8 mouse cellular contexts compared by ENCODE assay signal in the genomic region with DNA sequence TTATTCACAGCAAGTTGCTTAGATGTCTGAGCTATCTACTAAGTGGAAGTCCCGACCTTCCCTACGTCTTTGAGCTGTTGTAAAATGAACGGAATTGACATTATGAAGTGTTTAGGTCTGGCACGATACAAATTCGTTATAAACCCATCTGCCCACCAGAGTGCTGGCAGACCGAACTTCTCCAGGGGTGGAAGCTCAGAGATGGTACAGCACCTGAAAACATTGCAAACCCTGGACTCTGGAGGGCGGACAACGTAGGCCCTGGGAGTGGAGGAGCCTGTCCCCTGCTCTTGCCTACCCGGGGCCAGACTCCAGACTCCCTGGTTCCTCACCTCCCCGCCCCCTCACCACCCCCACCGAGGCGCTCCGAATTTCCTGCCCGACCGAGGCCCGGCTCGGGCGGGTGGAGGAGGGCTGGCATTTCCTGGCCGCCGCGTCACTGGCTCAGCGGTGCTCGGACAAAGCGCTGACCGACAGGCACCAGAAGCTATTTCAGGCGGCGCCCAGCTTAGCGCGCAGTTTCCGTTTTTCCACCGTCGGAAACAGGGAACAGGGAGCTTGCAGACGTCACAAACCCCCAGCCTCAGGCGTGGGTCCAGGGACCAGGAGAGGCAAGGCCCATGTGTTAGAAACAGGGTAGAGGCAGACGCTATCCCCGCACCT. TPM values are rescaled to one million over a fixed set of nuclear protein-coding genes. Genes with fewer than 3 reads are reported as not detected.
DNase-seq lines count a peak whose midpoint lies in the region; ATAC-seq lines count a peak whose summit lies in the region.

No protein-coding gene starts in this region.

- no peaks in the 10 kb centered on the region for H3K36me3 ChIP-seq in forebrain, embryonic 16.5 days (ENCODE audit: control insufficient read depth, insufficient read depth)
- no peaks in the 10 kb centered on the region for H3K36me3 ChIP-seq in hindbrain, embryonic 11.5 days (ENCODE audit: control insufficient read depth, insufficient read depth, low read length)
- H3K36me3 ChIP-seq in limb, embryonic 13.5 days: no peaks in the 10 kb centered on the region
- no peaks in the 10 kb centered on the region for H3K36me3 ChIP-seq in midbrain, embryonic 11.5 days (ENCODE audit: control insufficient read depth, insufficient read depth, low read length)

- H3K4me1 ChIP-seq in forebrain, embryonic 16.5 days (replicated peaks; ENCODE audit: control insufficient read depth, insufficient read depth, low read length): peaks cover 13% of the 10 kb centered on the region
- H3K4me1 ChIP-seq in hindbrain, embryonic 11.5 days (replicated peaks; ENCODE audit: control insufficient read depth, insufficient read depth, low read length): no peaks in the 10 kb centered on the region; the same call in 1 of the 2 replicates
- H3K4me1 ChIP-seq in limb, embryonic 13.5 days: peaks cover 20% of the 10 kb centered on the region
- H3K4me1 ChIP-seq in midbrain, embryonic 11.5 days (ENCODE audit: control insufficient read depth, insufficient read depth, low read length): peaks cover 12% of the 10 kb centered on the region

- peaks cover 55% of the 10 kb centered on the region for H3K27me3 ChIP-seq in forebrain, embryonic 16.5 days (replicated peaks; ENCODE audit: control insufficient read depth, insufficient read depth, low read length)
- peaks cover 70% of the 10 kb centered on the region for H3K27me3 ChIP-seq in hindbrain, embryonic 11.5 days (ENCODE audit: control insufficient read depth, insufficient read depth, low read length)
- peaks cover 98% of the 10 kb centered on the region for H3K27me3 ChIP-seq in limb, embryonic 13.5 days
- peaks cover 77% of the 10 kb centered on the region for H3K27me3 ChIP-seq in midbrain, embryonic 11.5 days (ENCODE audit: control insufficient read depth, insufficient read depth, low read length)

- WGBS in forebrain, embryonic 16.5 days: 1% methylated on average over 33 of the region's 36 CpGs
- 1% methylated on average over 36 of the region's 36 CpGs for WGBS in hindbrain, embryonic 11.5 days
- under 1% methylated on average over 36 of the region's 36 CpGs for WGBS in limb, embryonic 13.5 days
- under 1% methylated on average over 36 of the region's 36 CpGs for WGBS in midbrain, embryonic 11.5 days

- H3K4me3 ChIP-seq in forebrain, embryonic 16.5 days (replicated peaks; ENCODE audit: low read length): no peak overlapping the region
- H3K4me3 ChIP-seq in hindbrain, embryonic 11.5 days (ENCODE audit: low read depth, low read length): peak overlapping the region; percentile 16; the same call in 1 of the 2 replicates
- H3K4me3 ChIP-seq in limb, embryonic 13.5 days: peak overlapping the region; percentile 39
- peak overlapping the region; percentile 24 for H3K4me3 ChIP-seq in midbrain, embryonic 11.5 days (ENCODE audit: low read depth, low read length)

- peak; percentile 74 to 85 for DNase-seq in adrenal gland, adult (ENCODE audit: inconsistent age in 2 of 2, low spot score in 1 of 2)
- DNase-seq in adrenal gland, postnatal 4 days (ENCODE audit: low spot score in 2 of 2): no peak
- DNase-seq in adrenal gland, postnatal 10 days: peak; percentile 73
- peak; percentile 63 for DNase-seq in hindbrain, embryonic 11.5 days (ENCODE audit: low spot score)
- peak; percentile 94 for DNase-seq in midbrain, embryonic 11.5 days (ENCODE audit: low spot score, missing footprints)
- no peak for DNase-seq in thymus, postnatal 14 days

- no peak overlapping the region for H3K9ac ChIP-seq in forebrain, embryonic 16.5 days (replicated peaks; ENCODE audit: low read depth, low read length)
- no peak overlapping the region for H3K9ac ChIP-seq in hindbrain, embryonic 11.5 days (ENCODE audit: low read depth, low read length)
- H3K9ac ChIP-seq in limb, embryonic 13.5 days: peak overlapping the region; percentile 57
- peak overlapping the region; percentile 49 for H3K9ac ChIP-seq in midbrain, embryonic 11.5 days (ENCODE audit: low read length)

- H3K9me3 ChIP-seq in forebrain, embryonic 16.5 days (ENCODE audit: control insufficient read depth, low read length): no peaks in the 10 kb centered on the region
- no peaks in the 10 kb centered on the region for H3K9me3 ChIP-seq in hindbrain, embryonic 11.5 days (ENCODE audit: control insufficient read depth, low read length)
- H3K9me3 ChIP-seq in limb, embryonic 13.5 days: no peaks in the 10 kb centered on the region
- no peaks in the 10 kb centered on the region for H3K9me3 ChIP-seq in midbrain, embryonic 11.5 days (ENCODE audit: control insufficient read depth, low read length)

- H3K27ac ChIP-seq in forebrain, embryonic 16.5 days (ENCODE audit: low read length): no peak overlapping the region
- no peak overlapping the region for H3K27ac ChIP-seq in hindbrain, embryonic 11.5 days (ENCODE audit: low read depth, low read length)
- H3K27ac ChIP-seq in limb, embryonic 13.5 days: no peak overlapping the region
- no peak overlapping the region; the same call in 1 of the 2 replicates for H3K27ac ChIP-seq in midbrain, embryonic 11.5 days (ENCODE audit: low read depth, low read length)

- ATAC-seq in forebrain, embryonic 16.5 days: no peak
- peak; percentile 43 for ATAC-seq in hindbrain, embryonic 11.5 days (ENCODE audit: low FRiP score)
- ATAC-seq in limb, embryonic 13.5 days (ENCODE audit: low FRiP score, low read depth): peak; percentile 49
- peak; percentile 36; the same call in 1 of the 2 replicates for ATAC-seq in midbrain, embryonic 11.5 days (ENCODE audit: low FRiP score)

- H3K4me2 ChIP-seq in forebrain, embryonic 16.5 days (ENCODE audit: low read length): 0 out of 2 replicates have a peak overlapping the region, but pooled peaks have one; percentile 9
- peak overlapping the region; percentile 20 for H3K4me2 ChIP-seq in hindbrain, embryonic 11.5 days (replicated peaks; ENCODE audit: low read depth, low read length)
- H3K4me2 ChIP-seq in limb, embryonic 13.5 days (replicated peaks): peak overlapping the region; percentile 65
- peak overlapping the region; percentile 45 for H3K4me2 ChIP-seq in midbrain, embryonic 11.5 days

RNA-seq across cellular contexts. Expression of a gene that starts 3.8 kb away (rescaled TPM):
- total RNA-seq in adrenal gland, postnatal 4 days (2021): 10 to 100 TPM in 1 of 2 experiments, 1 to 10 TPM in 1; 6.3 to 11.3 TPM
- total RNA-seq in adrenal gland, postnatal 10 days (2021): 1 to 10 TPM; 5.4 to 7.7 TPM
- polyA plus RNA-seq in forebrain, embryonic 16.5 days (2015; fragmentation: Nextera tagmentation; extraction: Ambion mirVana): 0.25 and 0.62 TPM in 2 replicates
- polyA plus RNA-seq in hindbrain, embryonic 11.5 days (2014; fragmentation: Nextera tagmentation; extraction: Ambion mirVana): 8.6 and 10.3 TPM in 2 replicates
- 1.3 and 1.6 TPM in 2 replicates for polyA plus RNA-seq in limb, embryonic 13.5 days (2015; fragmentation: Nextera tagmentation; extraction: Ambion mirVana)
- polyA plus RNA-seq in midbrain, embryonic 11.5 days (2014; fragmentation: Nextera tagmentation; extraction: Ambion mirVana): 18.4 and 19.8 TPM in 2 replicates

RNA-seq across cellular contexts. Expression of a gene that starts 36.0 kb away (rescaled TPM):
- 10 to 100 TPM in 1 of 2 experiments, 1 to 10 TPM in 1; 3.2 to 46.4 TPM for total RNA-seq in adrenal gland, postnatal 4 days (2021)
- 1 to 10 TPM in 1 of 2 experiments, under 1 TPM in 1; 0.99 to 1.9 TPM for total RNA-seq in adrenal gland, postnatal 10 days (2021)
- polyA plus RNA-seq in forebrain, embryonic 16.5 days (2015; fragmentation: Nextera tagmentation; extraction: Ambion mirVana): 0.46 and 1.2 TPM in 2 replicates
- polyA plus RNA-seq in hindbrain, embryonic 11.5 days (2014; fragmentation: Nextera tagmentation; extraction: Ambion mirVana): 12.8 and 16.0 TPM in 2 replicates
- 6.9 and 8.6 TPM in 2 replicates for polyA plus RNA-seq in limb, embryonic 13.5 days (2015; fragmentation: Nextera tagmentation; extraction: Ambion mirVana)
- polyA plus RNA-seq in midbrain, embryonic 11.5 days (2014; fragmentation: Nextera tagmentation; extraction: Ambion mirVana): 14.6 and 16.6 TPM in 2 replicates

RNA-seq across cellular contexts. Expression of a gene that starts 52.5 kb away (rescaled TPM):
- total RNA-seq in adrenal gland, postnatal 4 days (2021): 1 to 10 TPM; 6.5 to 7.1 TPM
- total RNA-seq in adrenal gland, postnatal 10 days (2021): 1 to 10 TPM; 2.6 to 4.1 TPM
- polyA plus RNA-seq in forebrain, embryonic 16.5 days (2015; fragmentation: Nextera tagmentation; extraction: Ambion mirVana): 4.9 and 6.4 TPM in 2 replicates
- polyA plus RNA-seq in hindbrain, embryonic 11.5 days (2014; fragmentation: Nextera tagmentation; extraction: Ambion mirVana): 18.3 and 23.0 TPM in 2 replicates
- polyA plus RNA-seq in limb, embryonic 13.5 days (2015; fragmentation: Nextera tagmentation; extraction: Ambion mirVana): 10.7 and 11.8 TPM in 2 replicates
- polyA plus RNA-seq in midbrain, embryonic 11.5 days (2014; fragmentation: Nextera tagmentation; extraction: Ambion mirVana): 19.7 and 24.8 TPM in 2 replicates

Comparison
In these comparisons a context has a peak if more than half of its experiments do, and no peak if none do; other contexts are left out.
1. DNase-seq: peak in adrenal gland, adult (2 of 2), adrenal gland, postnatal 10 days (single experiment), hindbrain, embryonic 11.5 days (single experiment) and midbrain, embryonic 11.5 days (single experiment); none in adrenal gland, postnatal 4 days (0 of 2) and thymus, postnatal 14 days (single experiment).
2. H3K4me2 ChIP-seq: peak in every context shown above with its lines; median percentile 65 in limb, embryonic 13.5 days; 45 in midbrain, embryonic 11.5 days; 20 in hindbrain, embryonic 11.5 days; 9 in forebrain, embryonic 16.5 days.
3. H3K9ac ChIP-seq: peak in limb, embryonic 13.5 days (single experiment) and midbrain, embryonic 11.5 days (single experiment); none in forebrain, embryonic 16.5 days (single experiment) and hindbrain, embryonic 11.5 days (single experiment).